Mouse (Mus musculus) testis, adult 2 months (tissue): Measurements from ENCODE around the gene Emilin1.

Source experiments
- CTCF ChIP-seq: fragments of 200-500 bp; IDR thresholded peaks from 2 replicates; pipeline ENCODE4 v1.5.1; 2012; ENCODE audit warnings: low read depth, mild to moderate bottlenecking, inconsistent platforms, low read length, moderate library complexity; ENCODE audit not compliant: control insufficient read depth, insufficient read depth, insufficient replicate concordance
- POLR2A ChIP-seq: fragments of 200-500 bp; IDR thresholded peaks from 2 replicates; pipeline ENCODE4 v1.6.1; 2012; ENCODE audit warnings: low read depth, mild to moderate bottlenecking, inconsistent platforms, low read length, moderate library complexity; ENCODE audit not compliant: control insufficient read depth

DNA sequence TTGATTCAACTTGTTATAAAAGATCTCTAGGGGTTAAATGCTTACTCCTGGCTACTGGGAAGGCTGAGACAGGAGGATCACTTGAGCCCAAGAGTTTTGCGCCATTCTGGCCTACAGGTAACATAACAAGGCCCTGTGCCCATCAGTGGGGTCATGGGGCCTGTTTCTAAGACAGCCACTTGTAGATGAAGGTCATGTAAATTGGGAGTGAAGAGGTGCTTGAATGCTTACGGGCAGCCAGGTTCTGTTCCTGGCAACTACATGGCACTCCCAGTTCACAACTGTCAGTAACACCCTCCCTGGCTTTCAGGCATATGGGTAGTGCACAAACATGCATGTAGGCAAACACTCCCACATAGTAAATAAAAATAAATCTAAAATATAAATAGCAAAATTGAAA lies 37.7 kb downstream of the Emilin1 start:
- TF ChIP-seq CTCF (no peak), POLR2A (no peak)
